Mouse (Mus musculus): Measurements from ENCODE around the gene Slc7a9. TPM values are rescaled to one million over a fixed set of nuclear protein-coding genes. Genes with fewer than 3 reads are reported as not detected.

The Slc7a9 gene
- polyA plus RNA-seq, 1 experiment from 2014 or later = 0.08 TPM

- Histone ChIP-seq H3K9me3 (ENCODE audit: control insufficient read depth, low read length) (no peaks in the 10 kb centered on the region), H3K4me1 (ENCODE audit: control insufficient read depth, insufficient read depth, low read length) (no peaks in the 10 kb centered on the region), H3K27ac (replicated peaks; ENCODE audit: low read depth, low read length) (no peak overlapping the region), H3K9ac (ENCODE audit: low read length) (no peak overlapping the region), H3K27me3 (ENCODE audit: control insufficient read depth, insufficient read depth, low read length) (no peaks in the 10 kb centered on the region), H3K36me3 (ENCODE audit: control insufficient read depth, insufficient read depth, low read length) (no peaks in the 10 kb centered on the region), H3K4me3 (ENCODE audit: low read depth, low read length) (no peak overlapping the region), H3K4me2 (ENCODE audit: low read depth, severe bottlenecking) (no peak overlapping the region)
- DNase-seq (ENCODE audit: low spot score) = no peak
- ATAC-seq (ENCODE audit: insufficient number of reproducible peaks, low FRiP score, low TSS enrichment, low read depth) = no peak
- 59% methylated on average over 4 of the region's 4 CpGs for WGBS
Measured at GRCm38 (mm10) chr7:35447501-35447900, 1.1 kb upstream of the Slc7a9 start.

DNA sequence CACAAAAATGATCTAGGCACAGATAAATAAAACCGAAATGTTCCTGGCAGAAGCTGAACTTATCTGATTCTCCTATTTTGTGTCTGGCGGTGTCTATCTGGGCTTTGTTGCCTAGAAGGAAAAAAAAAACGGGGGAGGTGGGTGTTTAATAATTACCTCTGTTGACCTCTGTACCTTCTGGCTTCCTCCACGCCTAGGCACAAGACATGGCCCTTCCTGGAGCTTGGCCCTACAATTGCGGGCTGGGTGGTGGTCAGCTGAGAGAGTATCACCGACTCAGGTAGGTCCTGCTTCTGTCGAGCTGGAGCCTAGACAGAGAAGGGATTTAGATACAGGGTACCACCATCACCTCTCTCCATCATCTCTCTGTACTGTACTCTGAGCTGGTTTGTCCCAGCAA lies 271 bp downstream of the Slc7a9 start:
- Histone ChIP-seq H3K9ac (ENCODE audit: low read length) (no peak overlapping the region), H3K4me2 (ENCODE audit: low read depth, severe bottlenecking) (no peak overlapping the region), H3K27ac (replicated peaks; ENCODE audit: low read depth, low read length) (no peak overlapping the region), H3K4me1 (ENCODE audit: control insufficient read depth, insufficient read depth, low read length) (no peaks in the 10 kb centered on the region), H3K4me3 (ENCODE audit: low read depth, low read length) (no peak overlapping the region), H3K9me3 (ENCODE audit: control insufficient read depth, low read length) (no peaks in the 10 kb centered on the region), H3K27me3 (ENCODE audit: control insufficient read depth, insufficient read depth, low read length) (no peaks in the 10 kb centered on the region), H3K36me3 (ENCODE audit: control insufficient read depth, insufficient read depth, low read length) (no peaks in the 10 kb centered on the region)
- no peak for ATAC-seq (ENCODE audit: insufficient number of reproducible peaks, low FRiP score, low TSS enrichment, low read depth)
- DNase-seq (ENCODE audit: low spot score) = no peak
- 76% methylated on average over 7 of the region's 7 CpGs for WGBS

DNA sequence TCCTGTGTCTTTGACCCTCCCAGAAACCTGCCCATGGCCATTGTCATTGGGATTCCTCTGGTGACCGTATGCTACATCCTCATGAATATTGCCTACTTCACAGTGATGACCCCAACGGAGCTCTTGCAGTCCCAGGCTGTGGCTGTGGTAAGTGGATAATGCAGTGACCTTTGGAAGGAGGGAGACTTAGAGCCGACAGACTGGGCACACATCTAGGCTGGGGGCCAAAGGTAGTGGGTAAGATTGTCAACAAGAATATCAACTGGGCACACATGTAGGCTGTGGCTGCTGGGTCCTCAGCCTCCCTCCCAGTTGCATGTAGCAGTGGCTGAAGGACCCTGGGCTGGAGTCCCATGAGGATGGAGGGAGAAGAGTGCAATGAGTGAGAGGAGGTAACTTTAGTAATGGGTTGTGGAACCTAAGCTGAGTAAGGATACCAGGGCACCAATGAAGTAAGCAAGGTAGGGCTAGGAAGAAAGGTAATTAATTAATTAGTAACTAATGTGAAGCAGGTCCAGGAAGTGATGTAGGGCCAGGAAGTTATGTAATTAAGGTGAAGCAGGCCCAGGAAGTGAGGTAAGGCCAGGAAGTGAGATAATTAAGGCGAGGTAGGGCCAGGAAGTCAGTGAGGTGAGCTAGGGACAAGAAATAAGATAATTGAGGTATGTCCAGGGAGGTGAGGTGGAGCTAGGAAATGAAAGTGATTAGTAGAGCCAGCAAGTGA lies 7.7 kb downstream of the Slc7a9 start:
- WGBS = 83% methylated on average over 4 of the region's 4 CpGs
- H3K27ac ChIP-seq (replicated peaks; ENCODE audit: low read depth, low read length) = no peak overlapping the region
- H3K4me1 ChIP-seq (ENCODE audit: control insufficient read depth, insufficient read depth, low read length) = no peaks in the 10 kb centered on the region
- no peak for ATAC-seq (ENCODE audit: insufficient number of reproducible peaks, low FRiP score, low TSS enrichment, low read depth)
- no peaks in the 10 kb centered on the region for H3K27me3 ChIP-seq (ENCODE audit: control insufficient read depth, insufficient read depth, low read length)
- H3K36me3 ChIP-seq (ENCODE audit: control insufficient read depth, insufficient read depth, low read length) = no peaks in the 10 kb centered on the region
- H3K4me2 ChIP-seq (ENCODE audit: low read depth, severe bottlenecking) = no peak overlapping the region
- no peaks in the 10 kb centered on the region for H3K9me3 ChIP-seq (ENCODE audit: control insufficient read depth, low read length)
- no peak for DNase-seq (ENCODE audit: low spot score)
- no peak overlapping the region for H3K9ac ChIP-seq (ENCODE audit: low read length)
- H3K4me3 ChIP-seq (ENCODE audit: low read depth, low read length) = no peak overlapping the region

- H3K36me3 ChIP-seq (ENCODE audit: control insufficient read depth, insufficient read depth, low read length) = no peaks in the 10 kb centered on the region
- H3K27me3 ChIP-seq (ENCODE audit: control insufficient read depth, insufficient read depth, low read length) = no peaks in the 10 kb centered on the region
- H3K4me2 ChIP-seq (ENCODE audit: low read depth, severe bottlenecking) = no peak overlapping the region
- H3K4me1 ChIP-seq (ENCODE audit: control insufficient read depth, insufficient read depth, low read length) = no peaks in the 10 kb centered on the region
- H3K27ac ChIP-seq (replicated peaks; ENCODE audit: low read depth, low read length) = no peak overlapping the region
- H3K9me3 ChIP-seq (ENCODE audit: control insufficient read depth, low read length) = no peaks in the 10 kb centered on the region
- DNase-seq (ENCODE audit: low spot score) (no peak), ATAC-seq (ENCODE audit: insufficient number of reproducible peaks, low FRiP score, low TSS enrichment, low read depth) (no peak)
- H3K4me3 ChIP-seq (ENCODE audit: low read depth, low read length) = no peak overlapping the region
- 85% methylated on average over 4 of the region's 4 CpGs for WGBS
- H3K9ac ChIP-seq (ENCODE audit: low read length) = no peak overlapping the region
Measured at GRCm38 (mm10) chr7:35460971-35461370, 12.4 kb downstream of the Slc7a9 start.

DNA sequence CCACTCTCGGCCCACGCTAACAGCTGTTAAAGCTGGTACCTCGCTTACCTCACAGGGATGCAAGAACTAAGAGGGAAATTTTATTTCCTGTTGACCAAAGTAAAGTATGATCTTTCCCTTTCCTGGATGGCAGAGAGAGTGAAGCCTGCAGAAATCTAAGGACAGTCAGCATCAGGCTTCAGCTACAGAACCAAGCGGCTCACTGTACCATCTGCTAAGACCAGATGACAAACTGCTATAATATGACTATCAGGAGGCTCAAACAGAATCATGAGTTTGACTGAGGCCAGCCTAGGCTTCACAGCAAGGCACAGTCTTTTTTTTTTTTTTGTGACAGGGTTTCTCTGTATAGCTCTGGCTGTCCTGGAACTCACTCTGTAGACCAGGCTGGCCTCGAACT lies 16.4 kb downstream of the Slc7a9 start:
- ATAC-seq (ENCODE audit: insufficient number of reproducible peaks, low FRiP score, low TSS enrichment, low read depth) (no peak), DNase-seq (ENCODE audit: low spot score) (no peak)
- no peak overlapping the region for H3K9ac ChIP-seq (ENCODE audit: low read length)
- H3K4me3 ChIP-seq (ENCODE audit: low read depth, low read length) = no peak overlapping the region
- no peaks in the 10 kb centered on the region for H3K36me3 ChIP-seq (ENCODE audit: control insufficient read depth, insufficient read depth, low read length)
- no peaks in the 10 kb centered on the region for H3K9me3 ChIP-seq (ENCODE audit: control insufficient read depth, low read length)
- WGBS = 90% methylated on average over 5 of the region's 5 CpGs
- no peak overlapping the region for H3K4me2 ChIP-seq (ENCODE audit: low read depth, severe bottlenecking)
- H3K27me3 ChIP-seq (ENCODE audit: control insufficient read depth, insufficient read depth, low read length) = no peaks in the 10 kb centered on the region
- H3K27ac ChIP-seq (replicated peaks; ENCODE audit: low read depth, low read length) = no peak overlapping the region
- no peaks in the 10 kb centered on the region for H3K4me1 ChIP-seq (ENCODE audit: control insufficient read depth, insufficient read depth, low read length)

- no peak overlapping the region for H3K27ac ChIP-seq (replicated peaks; ENCODE audit: low read depth, low read length)
- H3K4me2 ChIP-seq (ENCODE audit: low read depth, severe bottlenecking) = no peak overlapping the region
- H3K36me3 ChIP-seq (ENCODE audit: control insufficient read depth, insufficient read depth, low read length) = no peaks in the 10 kb centered on the region
- DNase-seq (ENCODE audit: low spot score) (no peak), ATAC-seq (ENCODE audit: insufficient number of reproducible peaks, low FRiP score, low TSS enrichment, low read depth) (no peak)
- H3K27me3 ChIP-seq (ENCODE audit: control insufficient read depth, insufficient read depth, low read length) = no peaks in the 10 kb centered on the region
- no peak overlapping the region for H3K9ac ChIP-seq (ENCODE audit: low read length)
- WGBS = 58% methylated on average over 2 of the region's 2 CpGs
- no peaks in the 10 kb centered on the region for H3K9me3 ChIP-seq (ENCODE audit: control insufficient read depth, low read length)
- no peak overlapping the region for H3K4me3 ChIP-seq (ENCODE audit: low read depth, low read length)
- no peaks in the 10 kb centered on the region for H3K4me1 ChIP-seq (ENCODE audit: control insufficient read depth, insufficient read depth, low read length)
Measured at GRCm38 (mm10) chr7:35467856-35468255, 19.3 kb downstream of the Slc7a9 start.

DNA sequence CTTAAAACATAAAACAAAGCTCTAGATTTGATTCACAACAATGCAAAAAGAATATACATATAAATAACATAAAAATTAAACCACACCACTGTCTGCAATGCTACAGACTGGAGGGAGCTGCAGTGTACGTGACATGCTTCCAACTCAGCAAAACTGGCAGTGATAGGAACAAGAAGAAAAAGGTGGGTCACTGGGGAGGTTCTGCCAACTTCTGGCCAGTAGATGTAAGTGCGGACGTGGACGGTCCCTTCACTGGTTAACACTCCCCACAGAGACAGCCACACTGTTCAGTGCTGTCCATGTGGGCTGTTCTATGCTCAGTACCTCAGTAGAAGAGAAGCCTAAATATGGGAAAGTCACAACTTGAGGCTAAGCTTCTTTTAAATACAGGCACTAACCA lies 22.2 kb downstream of the Slc7a9 start:
- ATAC-seq (ENCODE audit: insufficient number of reproducible peaks, low FRiP score, low TSS enrichment, low read depth) = no peak
- no peaks in the 10 kb centered on the region for H3K27me3 ChIP-seq (ENCODE audit: control insufficient read depth, insufficient read depth, low read length)
- no peak overlapping the region for H3K27ac ChIP-seq (replicated peaks; ENCODE audit: low read depth, low read length)
- H3K4me1 ChIP-seq (ENCODE audit: control insufficient read depth, insufficient read depth, low read length) = no peaks in the 10 kb centered on the region
- H3K9me3 ChIP-seq (ENCODE audit: control insufficient read depth, low read length) = no peaks in the 10 kb centered on the region
- DNase-seq (ENCODE audit: low spot score) = no peak
- no peak overlapping the region for H3K4me2 ChIP-seq (ENCODE audit: low read depth, severe bottlenecking)
- H3K4me3 ChIP-seq (ENCODE audit: low read depth, low read length) = no peak overlapping the region
- no peaks in the 10 kb centered on the region for H3K36me3 ChIP-seq (ENCODE audit: control insufficient read depth, insufficient read depth, low read length)
- 51% methylated on average over 4 of the region's 4 CpGs for WGBS
- no peak overlapping the region for H3K9ac ChIP-seq (ENCODE audit: low read length)

GRCm38 (mm10) chr7:35476457-35476856 lies 27.9 kb downstream of the Slc7a9 start:
- no peak overlapping the region for H3K4me3 ChIP-seq (ENCODE audit: low read depth, low read length)
- no peak for DNase-seq (ENCODE audit: low spot score)
- no peak overlapping the region for H3K9ac ChIP-seq (ENCODE audit: low read length)
- no peaks in the 10 kb centered on the region for H3K27me3 ChIP-seq (ENCODE audit: control insufficient read depth, insufficient read depth, low read length)
- WGBS = 82% methylated on average over 2 of the region's 2 CpGs
- H3K9me3 ChIP-seq (ENCODE audit: control insufficient read depth, low read length) = no peaks in the 10 kb centered on the region
- no peak overlapping the region for H3K4me2 ChIP-seq (ENCODE audit: low read depth, severe bottlenecking)
- no peak overlapping the region for H3K27ac ChIP-seq (replicated peaks; ENCODE audit: low read depth, low read length)
- no peak for ATAC-seq (ENCODE audit: insufficient number of reproducible peaks, low FRiP score, low TSS enrichment, low read depth)
- no peaks in the 10 kb centered on the region for H3K4me1 ChIP-seq (ENCODE audit: control insufficient read depth, insufficient read depth, low read length)
- no peaks in the 10 kb centered on the region for H3K36me3 ChIP-seq (ENCODE audit: control insufficient read depth, insufficient read depth, low read length)

GRCm38 (mm10) chr7:35485126-35485525 lies 36.5 kb downstream of the Slc7a9 start:
- Histone ChIP-seq H3K27ac (replicated peaks; ENCODE audit: low read depth, low read length) (no peak overlapping the region), H3K27me3 (ENCODE audit: control insufficient read depth, insufficient read depth, low read length) (no peaks in the 10 kb centered on the region), H3K9me3 (ENCODE audit: control insufficient read depth, low read length) (no peaks in the 10 kb centered on the region), H3K9ac (ENCODE audit: low read length) (no peak overlapping the region), H3K4me1 (ENCODE audit: control insufficient read depth, insufficient read depth, low read length) (no peaks in the 10 kb centered on the region), H3K4me3 (ENCODE audit: low read depth, low read length) (no peak overlapping the region), H3K4me2 (ENCODE audit: low read depth, severe bottlenecking) (no peak overlapping the region), H3K36me3 (ENCODE audit: control insufficient read depth, insufficient read depth, low read length) (no peaks in the 10 kb centered on the region)
- ATAC-seq (ENCODE audit: insufficient number of reproducible peaks, low FRiP score, low TSS enrichment, low read depth) = no peak
- 74% methylated on average over 2 of the region's 2 CpGs for WGBS
- no peak for DNase-seq (ENCODE audit: low spot score)
